In genomic region chr10:77449315-77450158, GRCm38 (mm10) we compare ENCODE assay signal across 8 mouse cellular contexts. TPM values are rescaled to one million over a fixed set of nuclear protein-coding genes. Genes with fewer than 3 reads are reported as not detected.
DNase-seq lines count a peak whose midpoint lies in the region; ATAC-seq and TF ChIP-seq lines count a peak whose summit lies in the region.

No protein-coding gene starts in this region.

- H3K36me3 ChIP-seq in MEL (ENCODE audit: control insufficient read depth in 1 of 2, insufficient read depth in 2 of 2, low read length in 2 of 2): no peaks in the 10 kb centered on the region
- H3K36me3 ChIP-seq in heart, embryonic 16.5 days (ENCODE audit: control insufficient read depth, insufficient read depth): no peaks in the 10 kb centered on the region
- H3K36me3 ChIP-seq in liver, embryonic 13.5 days: no peaks in the 10 kb centered on the region

- H3K9me3 ChIP-seq in MEL (replicated peaks; ENCODE audit: insufficient read depth, low read length): no peaks in the 10 kb centered on the region
- peaks cover 9% of the 10 kb centered on the region for H3K9me3 ChIP-seq in heart, embryonic 16.5 days (replicated peaks; ENCODE audit: control insufficient read depth, low read length)
- 0 out of 2 replicates have a peak, but pooled peaks cover 5% of the 10 kb centered on the region for H3K9me3 ChIP-seq in liver, embryonic 13.5 days (replicated peaks)

- ATAC-seq in heart, embryonic 16.5 days (replicated peaks; ENCODE audit: extremely low read depth, insufficient read depth, low FRiP score): peak; percentile 79
- ATAC-seq in liver, embryonic 13.5 days (ENCODE audit: low read depth): peak; percentile 61
- no peak for ATAC-seq in cerebellum, adult (ENCODE audit: insufficient number of reproducible peaks, low FRiP score, low TSS enrichment)

- H3K4me2 ChIP-seq in heart, embryonic 16.5 days (ENCODE audit: low read depth, low read length): peak overlapping the region; percentile 57
- peak overlapping the region; percentile 38 for H3K4me2 ChIP-seq in liver, embryonic 13.5 days

- DNase-seq in 3134 (ENCODE audit: extremely low read depth, insufficient read length, low spot score): peak; percentile 55
- peak; percentile 9 for DNase-seq in MEL (ENCODE audit: low read depth, low spot score)
- DNase-seq in liver, embryonic 13.5 days: no peak
- DNase-seq in telencephalon, adult 2 months (ENCODE audit: low read depth, low spot score): peak; percentile 57
- no peak for DNase-seq in right cerebral cortex, adult 2 months (ENCODE audit: low spot score in 2 of 2)
- DNase-seq in adrenal gland, postnatal 36 days: no peak

- H3K79me2 ChIP-seq in MEL (ENCODE audit: control insufficient read depth, insufficient read depth, low read length, poor library complexity): no peaks in the 10 kb centered on the region

- H3K27me3 ChIP-seq in MEL (ENCODE audit: control insufficient read depth in 1 of 2, insufficient read depth in 2 of 2, low read length in 2 of 2): peaks cover 19% of the 10 kb centered on the region in 2 experiments
- H3K27me3 ChIP-seq in heart, embryonic 16.5 days (ENCODE audit: control insufficient read depth, insufficient read depth, low read length): no peaks in the 10 kb centered on the region
- peaks cover 32% of the 10 kb centered on the region for H3K27me3 ChIP-seq in liver, embryonic 13.5 days

- TF ChIP-seq EP300 in MEL (IDR thresholded peaks at IDR 0.05; ENCODE audit: low read depth in 1 of 2, low read length in 2 of 2): no peak

- no peak overlapping the region for H3K4me3 ChIP-seq in MEL (ENCODE audit: control insufficient read depth in 1 of 2, insufficient read depth in 1 of 2, low read depth in 2 of 2, low read length in 2 of 2)
- H3K4me3 ChIP-seq in heart, embryonic 16.5 days (ENCODE audit: low read length): peak overlapping the region; percentile 8
- H3K4me3 ChIP-seq in liver, embryonic 13.5 days (replicated peaks): 0 out of 2 replicates have a peak overlapping the region, but pooled peaks have one; percentile 10

- H3K9ac ChIP-seq in MEL (ENCODE audit: control insufficient read depth, low read depth, low read length, poor library complexity, severe bottlenecking): no peak overlapping the region
- peak overlapping the region; percentile 49 for H3K9ac ChIP-seq in heart, embryonic 16.5 days (ENCODE audit: low read length)
- H3K9ac ChIP-seq in liver, embryonic 13.5 days: no peak overlapping the region

- no peak for TF ChIP-seq CTCF in MEL (IDR thresholded peaks at IDR 0.05 in 2 of 3, conservative IDR thresholded peaks at IDR 0.05 in 1 of 3; ENCODE audit: control insufficient read depth in 1 of 3, insufficient read depth in 1 of 3, low read depth in 2 of 3, low read length in 3 of 3, poor library complexity in 1 of 3, severe bottlenecking in 1 of 3)

- no peak overlapping the region for H3K27ac ChIP-seq in MEL (ENCODE audit: control insufficient read depth, low read depth, low read length)
- peak overlapping the region; percentile 76 for H3K27ac ChIP-seq in heart, embryonic 16.5 days (ENCODE audit: low read length)
- H3K27ac ChIP-seq in liver, embryonic 13.5 days: no peak overlapping the region

- TF ChIP-seq POLR2A in MEL (IDR thresholded peaks at IDR 0.05; ENCODE audit: control insufficient read depth in 1 of 2, insufficient read depth in 1 of 2, low read depth in 1 of 2, low read length in 2 of 2, poor library complexity in 1 of 2): no peak

- 16% methylated on average over 23 of the region's 23 CpGs for WGBS in heart, embryonic 16.5 days
- WGBS in liver, embryonic 13.5 days (ENCODE audit: insufficient replicate concordance): 25% methylated on average over 23 of the region's 23 CpGs

- TF ChIP-seq RAD21 in MEL (IDR thresholded peaks at IDR 0.05; ENCODE audit: low read depth, low read length): no peak

- 0 out of 4 replicates have a peak, but pooled peaks cover 0 to 3% of the 10 kb centered on the region in 2 experiments for H3K4me1 ChIP-seq in MEL (ENCODE audit: control insufficient read depth in 1 of 2, insufficient read depth in 2 of 2, low read length in 2 of 2)
- peaks cover 34% of the 10 kb centered on the region for H3K4me1 ChIP-seq in heart, embryonic 16.5 days (ENCODE audit: control insufficient read depth, insufficient read depth, low read length)
- peaks cover 13% of the 10 kb centered on the region for H3K4me1 ChIP-seq in liver, embryonic 13.5 days (replicated peaks)

TF ChIP-seq in MEL, 35 proteins besides CTCF, POLR2A, EP300 and RAD21:
- no peak for TF ChIP-seq HCFC1 (IDR thresholded peaks at IDR 0.05; ENCODE audit: low read depth, low read length)
- TF ChIP-seq MAX (IDR thresholded peaks at IDR 0.05; ENCODE audit: low read length): no peak
- no peak for TF ChIP-seq E2F4 (IDR thresholded peaks at IDR 0.05; ENCODE audit: borderline replicate concordance, low read depth, low read length)
- no peak for TF ChIP-seq ZMIZ1 (IDR thresholded peaks at IDR 0.05; ENCODE audit: low read depth, low read length)
- TF ChIP-seq POLR2AphosphoS5 (IDR thresholded peaks at IDR 0.05; ENCODE audit: borderline replicate concordance, low read depth, low read length): no peak
- TF ChIP-seq TCF12 (IDR thresholded peaks at IDR 0.05; ENCODE audit: low read depth, low read length): no peak
- no peak for TF ChIP-seq MXI1 (IDR thresholded peaks at IDR 0.05; ENCODE audit: low read depth, low read length)
- TF ChIP-seq USF2 (IDR thresholded peaks at IDR 0.05; ENCODE audit: borderline replicate concordance in 1 of 2, insufficient read depth in 1 of 2, low read depth in 1 of 2, low read length in 2 of 2): no peak

RNA-seq across cellular contexts. Expression of gene Adarb1, which starts 31.5 kb away (rescaled TPM):
- 1.7 and 2.4 TPM in 2 replicates for total RNA-seq in MEL (2012; rRNA removed)
- polyA plus RNA-seq in MEL (2012; ENCODE audit: insufficient read depth in 1 of 2, insufficient read length in 2 of 2, low read depth in 1 of 2, low replicate concordance in 2 of 2, missing spikeins in 1 of 2): 1 to 10 TPM in 1 of 2 experiments, not detected in 1; 3.8 TPM
- 11.7 and 15.3 TPM in 2 replicates for polyA plus RNA-seq in heart, embryonic 16.5 days (2015; fragmentation: Nextera tagmentation; extraction: Ambion mirVana)
- polyA plus RNA-seq in liver, embryonic 13.5 days (2015; fragmentation: Nextera tagmentation; extraction: Ambion mirVana): 1.0 and 1.5 TPM in 2 replicates
- total RNA-seq in adrenal gland, postnatal 36 days (2021): 10 to 100 TPM; 10.8 to 68.2 TPM

Comparison
In these comparisons a context has a peak if more than half of its experiments do, and no peak if none do; other contexts are left out.
1. DNase-seq: peak in 3134 (single experiment), MEL (single experiment) and telencephalon, adult 2 months (single experiment); none in liver, embryonic 13.5 days (single experiment), right cerebral cortex, adult 2 months (0 of 2) and adrenal gland, postnatal 36 days (0 of 2).
2. H3K4me3 ChIP-seq: peak in heart, embryonic 16.5 days (single experiment) and liver, embryonic 13.5 days (single experiment); none in MEL (0 of 2).